Mouse (Mus musculus) liver, adult (tissue): ENCODE results near the gene Aldh8a1.

Source experiments
- GATA4 ChIP-seq: IDR thresholded peaks from 2 replicates; pipeline ENCODE4 v1.6.1; 2014; ENCODE audit warnings: mild to moderate bottlenecking, low read length; ENCODE audit not compliant: insufficient replicate concordance

Gene Aldh8a1

DNA sequence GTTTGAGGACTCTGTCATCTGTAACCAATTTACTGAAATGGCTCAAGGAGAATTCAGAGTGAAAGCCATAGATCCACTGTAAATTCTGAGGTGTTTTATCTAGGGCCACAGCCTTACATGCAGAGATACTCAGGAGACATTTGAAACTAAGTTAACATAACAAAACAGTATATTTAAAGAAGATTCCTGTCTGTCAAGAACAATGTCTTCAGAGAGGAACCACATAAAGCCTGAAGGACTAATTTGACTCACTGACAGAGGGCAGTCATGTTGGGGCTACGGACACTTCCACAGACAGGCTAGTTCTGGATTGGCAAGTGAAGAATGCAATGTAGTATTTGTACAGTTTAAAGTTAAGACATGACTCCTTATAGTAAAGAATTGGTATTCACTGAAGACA, 62.2 kb downstream of the Aldh8a1 start:
- TF ChIP-seq GATA4: no peak

DNA sequence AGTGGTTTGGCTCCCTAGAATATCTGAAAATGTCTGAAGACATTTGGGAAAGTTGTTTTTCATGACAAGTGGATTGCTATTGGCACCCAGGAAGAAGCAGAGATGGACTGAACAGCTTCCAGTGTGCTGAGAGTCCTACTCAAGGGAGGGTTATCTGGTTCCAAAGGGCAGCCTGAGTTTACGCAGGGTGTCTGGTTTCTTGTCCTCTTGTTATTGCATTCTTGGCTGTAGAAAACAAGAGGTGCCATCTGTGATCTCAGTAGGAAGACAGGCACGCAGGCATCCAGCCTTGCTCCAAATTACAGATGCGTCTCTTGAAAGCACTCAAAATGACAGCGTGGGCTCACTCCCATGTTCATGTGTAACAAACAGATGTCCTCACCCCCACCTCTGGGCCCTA, 63.9 kb downstream of the Aldh8a1 start:
- TF ChIP-seq GATA4: peak; percentile 88; the same call in 1 of the 2 replicates

DNA sequence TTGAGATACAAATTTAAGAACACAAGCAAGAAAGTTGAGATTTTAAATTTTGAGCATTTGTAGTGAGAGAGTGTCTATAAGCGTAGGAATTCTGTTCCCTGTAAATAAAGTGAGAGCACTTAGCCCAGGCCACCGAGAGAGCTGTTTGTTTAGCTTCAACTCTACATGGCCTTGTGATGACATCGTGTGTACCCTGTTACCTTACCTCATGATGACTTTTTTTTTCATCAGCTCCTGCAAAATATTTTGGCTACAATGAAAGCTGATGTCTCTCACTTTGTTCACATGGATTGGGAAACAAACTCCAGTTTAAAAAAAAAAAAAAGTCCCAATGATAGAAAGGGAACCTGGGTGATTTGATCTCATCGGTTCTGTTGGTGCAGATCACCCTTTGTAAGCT, 64.6 kb downstream of the Aldh8a1 start:
- no peak for TF ChIP-seq GATA4

DNA sequence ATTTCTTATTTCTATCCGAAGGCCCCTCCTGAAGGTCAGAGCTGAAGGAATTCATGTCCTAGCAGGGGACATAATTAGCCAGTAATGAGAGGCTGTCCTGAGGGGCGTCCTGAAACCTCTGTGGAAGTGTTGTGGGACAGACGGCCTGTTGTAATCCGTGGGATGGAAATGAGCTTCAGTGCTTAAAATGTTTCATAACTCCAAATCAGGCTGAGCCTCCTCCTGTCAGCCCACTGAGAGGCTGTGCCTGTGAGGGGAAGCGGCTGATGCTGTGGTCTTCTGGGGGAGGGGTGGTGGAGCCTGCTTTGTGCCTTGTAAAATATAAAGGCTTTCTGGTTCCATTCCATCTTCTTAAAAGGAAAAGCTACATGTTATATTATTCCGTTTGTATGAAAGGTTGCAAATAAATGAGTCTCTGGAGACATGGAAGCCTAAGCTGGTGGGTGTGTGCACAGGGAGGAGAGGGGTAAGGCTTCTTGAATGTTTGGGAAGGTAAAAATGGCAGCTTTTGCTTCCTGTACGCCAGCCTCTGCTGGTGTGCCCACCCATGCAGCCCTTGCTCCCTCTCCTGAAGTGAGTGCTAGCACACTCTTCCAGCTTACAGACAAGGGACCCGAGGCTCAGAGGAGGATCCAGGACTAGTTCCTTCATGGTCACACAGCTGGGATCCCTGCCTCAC, 66.7 kb downstream of the Aldh8a1 start:
- TF ChIP-seq GATA4: no peak

DNA sequence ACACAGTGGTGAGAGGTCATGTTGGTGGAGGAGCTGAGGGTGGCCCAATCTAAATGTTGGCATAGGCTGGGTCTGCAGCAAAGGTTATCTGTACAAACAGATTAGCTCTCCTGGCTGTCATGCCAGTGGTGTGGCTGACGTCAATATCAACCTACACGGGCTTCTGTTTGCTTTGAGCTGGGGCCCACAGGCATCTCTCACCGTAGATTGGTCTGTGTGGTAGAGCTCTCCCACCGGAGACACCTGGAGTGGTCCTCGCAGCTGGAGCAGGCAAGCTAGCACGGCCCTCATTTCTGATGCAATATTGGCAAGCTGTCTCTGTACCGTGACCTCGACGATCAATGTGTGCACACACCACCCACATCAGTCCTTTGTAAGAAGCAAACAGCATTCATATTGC, 67.3 kb downstream of the Aldh8a1 start:
- peak; percentile 94 for TF ChIP-seq GATA4
